ENCODE assay signal across 18 mouse cellular contexts in genomic region chr19:41796789-41797327, GRCm38 (mm10). TPM values are rescaled to one million over a fixed set of nuclear protein-coding genes. Genes with fewer than 3 reads are reported as not detected.
A peak's percentile ranks its signal among the peaks of the same experiment; 100 is the strongest.
DNase-seq lines count a peak whose midpoint lies in the region; ATAC-seq lines count a peak whose summit lies in the region.
"Had no signal": no experiment of that assay in that cellular context is flagged by ENCODE, and none has a peak within 500 bp of the region (broad histone marks: within the 10 kb centered on the region; RNA-seq: fewer than 3 reads in every experiment).

No protein-coding gene starts in this region.

- no peak overlapping the region for H3K4me3 ChIP-seq in forebrain, embryonic 14.5 days (ENCODE audit: low read depth, low read length)
- no peak overlapping the region for H3K4me3 ChIP-seq in forebrain, embryonic 16.5 days (replicated peaks; ENCODE audit: low read length)
- no peak overlapping the region for H3K4me3 ChIP-seq in liver, embryonic 16.5 days (ENCODE audit: low read depth, low read length)
- H3K4me3 ChIP-seq in liver, embryonic 11.5 days (ENCODE audit: low read depth, low read length), result no peak overlapping the region
- no peak overlapping the region for H3K4me3 ChIP-seq in embryonic facial prominence, embryonic 13.5 days
- H3K4me3 ChIP-seq: heart, adult 2 months; midbrain, embryonic 12.5 days had no signal

- 81% methylated on average over 12 of the region's 12 CpGs for WGBS in forebrain, embryonic 14.5 days
- WGBS in forebrain, embryonic 16.5 days, result 74% methylated on average over 12 of the region's 12 CpGs
- 56% methylated on average over 12 of the region's 12 CpGs for WGBS in liver, embryonic 16.5 days (ENCODE audit: insufficient replicate concordance)
- whole genome bisulfite sequencing in liver, embryonic 11.5 days, result 69% methylated on average over 12 of the region's 12 CpGs
- WGBS in embryonic facial prominence, embryonic 13.5 days, result 53% methylated on average over 12 of the region's 12 CpGs

- no peaks in the 10 kb centered on the region for H3K9me3 ChIP-seq in forebrain, embryonic 14.5 days (replicated peaks; ENCODE audit: control insufficient read depth, low read length)
- no peaks in the 10 kb centered on the region for H3K9me3 ChIP-seq in forebrain, embryonic 16.5 days (ENCODE audit: control insufficient read depth, low read length)
- no peaks in the 10 kb centered on the region for H3K9me3 ChIP-seq in liver, embryonic 16.5 days (replicated peaks; ENCODE audit: control insufficient read depth, low read length)
- no peaks in the 10 kb centered on the region for H3K9me3 ChIP-seq in liver, embryonic 11.5 days (ENCODE audit: control insufficient read depth, low read length)
- H3K9me3 ChIP-seq in embryonic facial prominence, embryonic 13.5 days, result no peaks in the 10 kb centered on the region
- H3K9me3 ChIP-seq: midbrain, embryonic 12.5 days had no signal

- peak overlapping the region; percentile 27; the same call in 1 of the 2 replicates for H3K27ac ChIP-seq in forebrain, embryonic 14.5 days (ENCODE audit: low read depth, low read length)
- no peak overlapping the region for H3K27ac ChIP-seq in forebrain, embryonic 16.5 days (ENCODE audit: low read length)
- H3K27ac ChIP-seq in liver, embryonic 16.5 days (ENCODE audit: low read length), result peak overlapping the region; percentile 69
- no peak overlapping the region for H3K27ac ChIP-seq in liver, embryonic 11.5 days (ENCODE audit: low read depth, low read length)
- H3K27ac ChIP-seq in embryonic facial prominence, embryonic 13.5 days, result peak overlapping the region; percentile 62
- H3K27ac ChIP-seq: heart, adult 2 months; hindbrain, embryonic 14.5 days; midbrain, embryonic 12.5 days had no signal

- H3K27me3 ChIP-seq in forebrain, embryonic 14.5 days (replicated peaks; ENCODE audit: control insufficient read depth, insufficient read depth, low read length), result no peaks in the 10 kb centered on the region
- H3K27me3 ChIP-seq in forebrain, embryonic 16.5 days (replicated peaks; ENCODE audit: control insufficient read depth, insufficient read depth, low read length), result no peaks in the 10 kb centered on the region
- H3K27me3 ChIP-seq in liver, embryonic 16.5 days (ENCODE audit: control insufficient read depth, insufficient read depth, low read depth, low read length), result no peaks in the 10 kb centered on the region
- H3K27me3 ChIP-seq in liver, embryonic 11.5 days (replicated peaks; ENCODE audit: control insufficient read depth, insufficient read depth, low read length), result no peaks in the 10 kb centered on the region
- no peaks in the 10 kb centered on the region; the same call in 1 of the 2 replicates for H3K27me3 ChIP-seq in embryonic facial prominence, embryonic 13.5 days
- H3K27me3 ChIP-seq: midbrain, embryonic 12.5 days had no signal

- no peak overlapping the region for H3K9ac ChIP-seq in forebrain, embryonic 14.5 days (ENCODE audit: low read length)
- H3K9ac ChIP-seq in forebrain, embryonic 16.5 days (replicated peaks; ENCODE audit: low read depth, low read length), result no peak overlapping the region
- no peak overlapping the region for H3K9ac ChIP-seq in liver, embryonic 16.5 days (ENCODE audit: low read depth, low read length)
- no peak overlapping the region for H3K9ac ChIP-seq in liver, embryonic 11.5 days (ENCODE audit: low read depth, low read length)
- H3K9ac ChIP-seq in embryonic facial prominence, embryonic 13.5 days, result no peak overlapping the region
- H3K9ac ChIP-seq: hindbrain, embryonic 14.5 days; midbrain, embryonic 12.5 days had no signal

- ATAC-seq in forebrain, embryonic 14.5 days, result no peak
- ATAC-seq in forebrain, embryonic 16.5 days, result no peak
- no peak for ATAC-seq in liver, embryonic 16.5 days (ENCODE audit: low read depth)
- no peak for ATAC-seq in liver, embryonic 11.5 days (replicated peaks; ENCODE audit: low FRiP score)
- no peak for ATAC-seq in embryonic facial prominence, embryonic 13.5 days (ENCODE audit: insufficient number of reproducible peaks, insufficient read depth, low FRiP score, low TSS enrichment, low read depth)
- ATAC-seq in monocyte, adult 5-6 weeks (replicated peaks; ENCODE audit: insufficient number of reproducible peaks, low FRiP score, low TSS enrichment, poor library complexity, severe bottlenecking), result 0 out of 2 replicates have a peak, but pooled peaks have one; percentile 30
- ATAC-seq: lung, postnatal 0 days had no signal

- no peak for DNase-seq in forebrain, embryonic 14.5 days (ENCODE audit: low spot score)
- no peak for DNase-seq in liver, embryonic 11.5 days (ENCODE audit: low spot score)
- no peak for DNase-seq in thymus, postnatal 4 days
- DNase-seq in cerebellum, postnatal 25 days, result no peak
- DNase-seq: adrenal gland, postnatal 25 days; cerebellum, postnatal 36 days; heart, adult 2 months; heart, postnatal 10 days; kidney, adult 9 months; layer of hippocampus, adult 9-11 months; left cerebral cortex, postnatal 4 days had no signal

- H3K4me2 ChIP-seq in forebrain, embryonic 14.5 days (ENCODE audit: low read length), result no peak overlapping the region
- H3K4me2 ChIP-seq in forebrain, embryonic 16.5 days (ENCODE audit: low read length), result no peak overlapping the region
- no peak overlapping the region for H3K4me2 ChIP-seq in liver, embryonic 16.5 days (ENCODE audit: low read depth, low read length)
- H3K4me2 ChIP-seq in liver, embryonic 11.5 days, result no peak overlapping the region
- H3K4me2 ChIP-seq in embryonic facial prominence, embryonic 13.5 days, result peak overlapping the region; percentile 30
- H3K4me2 ChIP-seq: hindbrain, embryonic 14.5 days; midbrain, embryonic 12.5 days had no signal

- 0 out of 2 replicates have a peak, but pooled peaks cover 2% of the 10 kb centered on the region for H3K4me1 ChIP-seq in forebrain, embryonic 14.5 days (ENCODE audit: control insufficient read depth, insufficient read depth, low read length)
- peaks cover 14% of the 10 kb centered on the region for H3K4me1 ChIP-seq in forebrain, embryonic 16.5 days (replicated peaks; ENCODE audit: control insufficient read depth, insufficient read depth, low read length)
- peaks cover 36% of the 10 kb centered on the region for H3K4me1 ChIP-seq in liver, embryonic 16.5 days (ENCODE audit: control insufficient read depth, low read depth, low read length)
- H3K4me1 ChIP-seq in liver, embryonic 11.5 days (replicated peaks; ENCODE audit: control insufficient read depth, insufficient read depth, low read length), result peaks cover 18% of the 10 kb centered on the region
- peaks cover 39% of the 10 kb centered on the region for H3K4me1 ChIP-seq in embryonic facial prominence, embryonic 13.5 days

- no peaks in the 10 kb centered on the region for H3K36me3 ChIP-seq in forebrain, embryonic 14.5 days (ENCODE audit: control insufficient read depth, insufficient read depth, low read length)
- no peaks in the 10 kb centered on the region for H3K36me3 ChIP-seq in forebrain, embryonic 16.5 days (ENCODE audit: control insufficient read depth, insufficient read depth)
- H3K36me3 ChIP-seq in liver, embryonic 16.5 days (ENCODE audit: control insufficient read depth, insufficient read depth), result no peaks in the 10 kb centered on the region
- no peaks in the 10 kb centered on the region for H3K36me3 ChIP-seq in liver, embryonic 11.5 days (ENCODE audit: control insufficient read depth, insufficient read depth, low read length)
- no peaks in the 10 kb centered on the region for H3K36me3 ChIP-seq in embryonic facial prominence, embryonic 13.5 days
- H3K36me3 ChIP-seq: midbrain, embryonic 12.5 days had no signal

RNA-seq across cellular contexts. Expression of gene Arhgap19, which starts 5.0 kb away (rescaled TPM):
- 11.2 and 12.6 TPM in 2 replicates for polyA plus RNA-seq in forebrain, embryonic 14.5 days (2014; fragmentation: Nextera tagmentation; extraction: Ambion mirVana)
- 8.5 and 10.8 TPM in 2 replicates for polyA plus RNA-seq in forebrain, embryonic 16.5 days (2015; fragmentation: Nextera tagmentation; extraction: Ambion mirVana)
- 25.6 and 27.5 TPM in 2 replicates for polyA plus RNA-seq in liver, embryonic 16.5 days (2015; fragmentation: Nextera tagmentation; extraction: Ambion mirVana)
- polyA plus RNA-seq in liver, embryonic 11.5 days (2014; fragmentation: Nextera tagmentation; extraction: Ambion mirVana), result 55.6 and 63.4 TPM in 2 replicates
- 22.2 and 23.2 TPM in 2 replicates for polyA plus RNA-seq in embryonic facial prominence, embryonic 13.5 days (2015; fragmentation: Nextera tagmentation; extraction: Ambion mirVana)
- 1.1 to 2.3 TPM (median 1.9 TPM) in 3 replicates for total RNA-seq in monocyte, adult 5-6 weeks (2017)

RNA-seq across cellular contexts. Expression of gene Frat1, which starts 32.9 kb away (rescaled TPM):
- polyA plus RNA-seq in forebrain, embryonic 14.5 days (2014; fragmentation: Nextera tagmentation; extraction: Ambion mirVana), result 34.9 and 35.5 TPM in 2 replicates
- polyA plus RNA-seq in forebrain, embryonic 16.5 days (2015; fragmentation: Nextera tagmentation; extraction: Ambion mirVana), result 28.9 and 31.9 TPM in 2 replicates
- 8.3 and 8.5 TPM in 2 replicates for polyA plus RNA-seq in liver, embryonic 16.5 days (2015; fragmentation: Nextera tagmentation; extraction: Ambion mirVana)
- 19.5 and 19.9 TPM in 2 replicates for polyA plus RNA-seq in liver, embryonic 11.5 days (2014; fragmentation: Nextera tagmentation; extraction: Ambion mirVana)
- polyA plus RNA-seq in embryonic facial prominence, embryonic 13.5 days (2015; fragmentation: Nextera tagmentation; extraction: Ambion mirVana), result 6.9 and 7.4 TPM in 2 replicates
- 21.9 to 24.9 TPM (median 22.4 TPM) in 3 replicates for total RNA-seq in monocyte, adult 5-6 weeks (2017)

RNA-seq across cellular contexts. Expression of gene Frat2, which starts 51.1 kb away (rescaled TPM):
- 7.2 and 8.6 TPM in 2 replicates for polyA plus RNA-seq in forebrain, embryonic 14.5 days (2014; fragmentation: Nextera tagmentation; extraction: Ambion mirVana)
- polyA plus RNA-seq in forebrain, embryonic 16.5 days (2015; fragmentation: Nextera tagmentation; extraction: Ambion mirVana), result 10.4 and 12.2 TPM in 2 replicates
- polyA plus RNA-seq in liver, embryonic 16.5 days (2015; fragmentation: Nextera tagmentation; extraction: Ambion mirVana), result 2.5 and 2.7 TPM in 2 replicates
- 9.8 and 10.9 TPM in 2 replicates for polyA plus RNA-seq in liver, embryonic 11.5 days (2014; fragmentation: Nextera tagmentation; extraction: Ambion mirVana)
- 4.9 and 5.3 TPM in 2 replicates for polyA plus RNA-seq in embryonic facial prominence, embryonic 13.5 days (2015; fragmentation: Nextera tagmentation; extraction: Ambion mirVana)
- 14.4 to 39.3 TPM (median 21.5 TPM) in 3 replicates for total RNA-seq in monocyte, adult 5-6 weeks (2017)

RNA-seq across cellular contexts. Expression of gene Slit1, which starts 53.4 kb away (rescaled TPM):
- 13.5 and 22.5 TPM in 2 replicates for polyA plus RNA-seq in forebrain, embryonic 14.5 days (2014; fragmentation: Nextera tagmentation; extraction: Ambion mirVana)
- polyA plus RNA-seq in forebrain, embryonic 16.5 days (2015; fragmentation: Nextera tagmentation; extraction: Ambion mirVana), result 18.2 and 21.3 TPM in 2 replicates
- 0.13 and 0.26 TPM in 2 replicates for polyA plus RNA-seq in liver, embryonic 16.5 days (2015; fragmentation: Nextera tagmentation; extraction: Ambion mirVana)
- polyA plus RNA-seq in liver, embryonic 11.5 days (2014; fragmentation: Nextera tagmentation; extraction: Ambion mirVana), result 0.16 and 0.26 TPM in 2 replicates
- 0.30 and 0.58 TPM in 2 replicates for polyA plus RNA-seq in embryonic facial prominence, embryonic 13.5 days (2015; fragmentation: Nextera tagmentation; extraction: Ambion mirVana)
- total RNA-seq in monocyte, adult 5-6 weeks (2017), result not detected in 3 replicates

Comparison
In these comparisons a context has a peak if more than half of its experiments do, and no peak if none do; other contexts are left out.
1. H3K27ac ChIP-seq: peak in forebrain, embryonic 14.5 days (single experiment), liver, embryonic 16.5 days (single experiment) and embryonic facial prominence, embryonic 13.5 days (single experiment); none in forebrain, embryonic 16.5 days (single experiment) and liver, embryonic 11.5 days (single experiment).